In the genomic region with DNA sequence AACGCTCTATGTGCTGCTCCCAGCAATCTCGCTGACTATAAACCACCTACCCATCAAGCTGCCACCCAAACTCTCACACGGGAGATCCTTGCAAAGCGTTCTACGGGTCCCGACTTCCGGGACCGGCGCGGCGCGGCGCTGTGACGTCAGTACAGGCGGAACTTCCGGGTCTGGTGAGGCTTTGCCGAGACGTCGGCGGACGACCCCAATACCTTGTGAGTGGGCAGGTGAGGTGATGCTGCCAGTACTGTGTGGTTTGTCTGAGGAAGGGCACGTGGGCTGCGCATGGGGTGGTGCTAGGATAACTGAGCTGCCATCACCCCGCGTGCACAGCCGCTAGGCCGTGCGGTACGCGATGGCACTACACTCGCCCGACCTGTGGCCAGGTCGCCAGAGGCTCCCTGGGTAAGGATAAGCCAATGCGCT, we compare ENCODE assay signal across 8 mouse cellular contexts. TPM values are rescaled to one million over a fixed set of nuclear protein-coding genes. Genes with fewer than 3 reads are reported as not detected.
DNase-seq lines count a peak whose midpoint lies in the region; ATAC-seq and TF ChIP-seq lines count a peak whose summit lies in the region.

A gene (plus strand): TSS at position 130 of the 426 bp plus-strand sequence.

- H3K9ac ChIP-seq in forebrain, embryonic 14.5 days (ENCODE audit: low read length) = peak within 1 kb of the TSS; percentile 75
- peak within 1 kb of the TSS; percentile 75 for H3K9ac ChIP-seq in neural tube, embryonic 15.5 days (replicated peaks)

- peak; percentile 99 for ATAC-seq in cerebellum, adult (ENCODE audit: insufficient number of reproducible peaks, low FRiP score, low TSS enrichment)
- peak; percentile 100 for ATAC-seq in forebrain, embryonic 14.5 days
- peak; percentile 100 for ATAC-seq in neural tube, embryonic 15.5 days (ENCODE audit: low FRiP score)

- WGBS in forebrain, embryonic 14.5 days = under 1% methylated on average over 34 of the region's 34 CpGs
- under 1% methylated on average over 34 of the region's 34 CpGs for WGBS in neural tube, embryonic 15.5 days

- H3K4me2 ChIP-seq in forebrain, embryonic 14.5 days (ENCODE audit: low read length) = peak within 1 kb of the TSS; percentile 74
- peak within 1 kb of the TSS; percentile 65 for H3K4me2 ChIP-seq in neural tube, embryonic 15.5 days

- intact Hi-C loops in heart, postnatal 14 days (cut with DNase I) = no loop called here

- no peak for TF ChIP-seq CTCF in E14TG2a.4 (conservative IDR thresholded peaks at IDR 0.05; ENCODE audit: low read length)

- 0 out of 2 replicates have a peak within 1 kb of the TSS, but pooled peaks have one; percentile 22 for H3K27ac ChIP-seq in forebrain, embryonic 14.5 days (ENCODE audit: low read depth, low read length)
- peak within 1 kb of the TSS; percentile 80 for H3K27ac ChIP-seq in neural tube, embryonic 15.5 days (replicated peaks)

- no peaks in the 10 kb centered on the region for H3K36me3 ChIP-seq in E14TG2a.4 (ENCODE audit: insufficient read depth, low read length)
- H3K36me3 ChIP-seq in forebrain, embryonic 14.5 days (ENCODE audit: control insufficient read depth, insufficient read depth, low read length) = no peaks in the 10 kb centered on the region
- no peaks in the 10 kb centered on the region for H3K36me3 ChIP-seq in neural tube, embryonic 15.5 days

- peaks cover 5% of the 10 kb centered on the region for H3K9me3 ChIP-seq in E14TG2a.4 (ENCODE audit: low read length)
- 0 out of 2 replicates have a peak, but pooled peaks cover 3% of the 10 kb centered on the region for H3K9me3 ChIP-seq in forebrain, embryonic 14.5 days (replicated peaks; ENCODE audit: control insufficient read depth, low read length)
- H3K9me3 ChIP-seq in neural tube, embryonic 15.5 days (replicated peaks) = no peaks in the 10 kb centered on the region

- H3K27me3 ChIP-seq in E14TG2a.4 (ENCODE audit: insufficient read depth, low read length) = no peaks in the 10 kb centered on the region
- H3K27me3 ChIP-seq in forebrain, embryonic 14.5 days (replicated peaks; ENCODE audit: control insufficient read depth, insufficient read depth, low read length) = no peaks in the 10 kb centered on the region
- H3K27me3 ChIP-seq in neural tube, embryonic 15.5 days (replicated peaks) = no peaks in the 10 kb centered on the region

- peak within 1 kb of the TSS; percentile 83 for H3K4me3 ChIP-seq in E14TG2a.4 (replicated peaks; ENCODE audit: low read length)
- peak within 1 kb of the TSS; percentile 64 for H3K4me3 ChIP-seq in forebrain, embryonic 14.5 days (ENCODE audit: low read depth, low read length)
- H3K4me3 ChIP-seq in neural tube, embryonic 15.5 days (replicated peaks) = peak within 1 kb of the TSS; percentile 77

- peak; percentile 94 for DNase-seq in forebrain, embryonic 14.5 days (ENCODE audit: low spot score)
- DNase-seq in heart, postnatal 14 days = peak; percentile 85 to 92
- peak; percentile 88 for DNase-seq in layer of hippocampus, adult 11-12 months (ENCODE audit: low spot score)
- peak; percentile 87 to 90 for DNase-seq in lung, adult 18-20 months
- DNase-seq in testis, postnatal 14 days (ENCODE audit: low spot score) = peak; percentile 90

- H3K4me1 ChIP-seq in E14TG2a.4 (replicated peaks; ENCODE audit: low read depth, low read length) = peaks cover 3% of the 10 kb centered on the region
- H3K4me1 ChIP-seq in forebrain, embryonic 14.5 days (ENCODE audit: control insufficient read depth, insufficient read depth, low read length) = peaks cover 3% of the 10 kb centered on the region; the same call in 1 of the 2 replicates
- peaks cover 12% of the 10 kb centered on the region for H3K4me1 ChIP-seq in neural tube, embryonic 15.5 days

RNA-seq across cellular contexts. Expression of the gene that starts here (rescaled TPM):
- 66.5 and 68.0 TPM in 2 replicates for polyA plus RNA-seq in forebrain, embryonic 14.5 days (2014; fragmentation: Nextera tagmentation; extraction: Ambion mirVana)
- total RNA-seq in heart, postnatal 14 days (2021) = 10 to 100 TPM; 25.2 to 26.9 TPM
- polyA plus RNA-seq in neural tube, embryonic 15.5 days (2015; fragmentation: Nextera tagmentation; extraction: Ambion mirVana) = 66.6 and 70.1 TPM in 2 replicates

Comparison
In these comparisons a context has a peak if more than half of its experiments do, and no peak if none do; other contexts are left out.
1. Peak in every context shown above with its lines: DNase-seq, ATAC-seq, H3K4me3 ChIP-seq and H3K27ac ChIP-seq.